ENCODE assay signal across 16 mouse cellular contexts in genomic region chr12:73445562-73445961, GRCm38 (mm10).
DNase-seq lines count a peak whose midpoint lies in the region; ATAC-seq and TF ChIP-seq lines count a peak whose summit lies in the region.
"Had no signal": no experiment of that assay in that cellular context is flagged by ENCODE, and none has a peak within 500 bp of the region (broad histone marks: within the 10 kb centered on the region; RNA-seq: fewer than 3 reads in every experiment).

No protein-coding gene starts in this region.

- ATAC-seq in Patski: peak; percentile 61
- 0 out of 2 replicates have a peak, but pooled peaks have one; percentile 23 for ATAC-seq in kidney, embryonic 15.5 days (replicated peaks; ENCODE audit: low FRiP score)
- no peak for ATAC-seq in limb, embryonic 13.5 days (ENCODE audit: low FRiP score, low read depth)
- ATAC-seq in forebrain, embryonic 16.5 days: no peak
- ATAC-seq: forebrain, embryonic 14.5 days had no signal

- no peaks in the 10 kb centered on the region for H3K27me3 ChIP-seq in C2C12 (ENCODE audit: control insufficient read depth, insufficient read depth, insufficient read length)
- no peaks in the 10 kb centered on the region for H3K27me3 ChIP-seq in Patski
- H3K27me3 ChIP-seq in kidney, embryonic 15.5 days: 0 out of 2 replicates have a peak, but pooled peaks cover under 1% of the 10 kb centered on the region
- H3K27me3 ChIP-seq in limb, embryonic 13.5 days: no peaks in the 10 kb centered on the region
- no peaks in the 10 kb centered on the region for H3K27me3 ChIP-seq in forebrain, embryonic 16.5 days (replicated peaks; ENCODE audit: control insufficient read depth, insufficient read depth, low read length)

- DNase-seq in Patski (ENCODE audit: low read depth, low spot score): peak; percentile 64
- no peak for DNase-seq in spleen, postnatal 4 days (ENCODE audit: low spot score in 2 of 2)
- no peak for DNase-seq in layer of hippocampus, postnatal 14 days (ENCODE audit: low spot score in 2 of 2)
- DNase-seq: adrenal gland, postnatal 25 days; cerebellum, postnatal 10 days; gastrocnemius, postnatal 14 days; heart, postnatal 36 days; lung, adult 2 months; right cerebral cortex, postnatal 25 days had no signal

- 58% methylated on average over 10 of the region's 10 CpGs for WGBS in kidney, embryonic 15.5 days
- 38% methylated on average over 10 of the region's 10 CpGs for WGBS in limb, embryonic 13.5 days
- WGBS in forebrain, embryonic 16.5 days: 67% methylated on average over 10 of the region's 10 CpGs

- H3K9ac ChIP-seq in kidney, embryonic 15.5 days: no peak overlapping the region
- no peak overlapping the region for H3K9ac ChIP-seq in limb, embryonic 13.5 days
- H3K9ac ChIP-seq in forebrain, embryonic 16.5 days (replicated peaks; ENCODE audit: low read depth, low read length): no peak overlapping the region

- POLR2A ChIA-PET in Patski (lab: Charles Lee): interaction anchor here (0.6 to 1.5 kb wide), 3 partner anchors 30 to 91 kb away, joined by 3 to 6 read pairs (median 5); no protein-coding TSS in a partner anchor

- H3K9me3 ChIP-seq in kidney, embryonic 15.5 days (replicated peaks): no peaks in the 10 kb centered on the region; the same call in 1 of the 2 replicates
- 0 out of 2 replicates have a peak, but pooled peaks cover 5% of the 10 kb centered on the region for H3K9me3 ChIP-seq in limb, embryonic 13.5 days
- no peaks in the 10 kb centered on the region for H3K9me3 ChIP-seq in forebrain, embryonic 16.5 days (ENCODE audit: control insufficient read depth, low read length)
- H3K9me3 ChIP-seq: heart, embryonic 10.5 days; midbrain, embryonic 10.5 days had no signal

- H3K4me3 ChIP-seq in C2C12 (ENCODE audit: insufficient read depth, poor library complexity, severe bottlenecking): no peak overlapping the region
- no peak overlapping the region for H3K4me3 ChIP-seq in kidney, embryonic 15.5 days (replicated peaks)
- H3K4me3 ChIP-seq in limb, embryonic 13.5 days: no peak overlapping the region
- no peak overlapping the region for H3K4me3 ChIP-seq in forebrain, embryonic 16.5 days (replicated peaks; ENCODE audit: low read length)
- H3K4me3 ChIP-seq: heart, embryonic 10.5 days; midbrain, embryonic 10.5 days had no signal

- H3K4me1 ChIP-seq in kidney, embryonic 15.5 days: peaks cover 24% of the 10 kb centered on the region
- peaks cover 50% of the 10 kb centered on the region for H3K4me1 ChIP-seq in limb, embryonic 13.5 days
- no peaks in the 10 kb centered on the region; the same call in 1 of the 2 replicates for H3K4me1 ChIP-seq in forebrain, embryonic 16.5 days (replicated peaks; ENCODE audit: control insufficient read depth, insufficient read depth, low read length)
- H3K4me1 ChIP-seq: midbrain, embryonic 10.5 days had no signal

- peak overlapping the region; percentile 81 for H3K27ac ChIP-seq in kidney, embryonic 15.5 days
- H3K27ac ChIP-seq in limb, embryonic 13.5 days: peak overlapping the region; percentile 69; the same call in 1 of the 2 replicates
- H3K27ac ChIP-seq in forebrain, embryonic 16.5 days (ENCODE audit: low read length): no peak overlapping the region
- H3K27ac ChIP-seq: midbrain, embryonic 10.5 days had no signal

- TF ChIP-seq CTCF in C2C12 (IDR thresholded peaks at IDR 0.05; ENCODE audit: control insufficient read depth, insufficient read depth, insufficient read length) (no peak), Patski (IDR thresholded peaks at IDR 0.05) (no peak)

- in situ Hi-C loops in Patski (cut with MboI; ENCODE audit: low pct_unique_long_range_greater_than_20kb): no loop called here

- no peaks in the 10 kb centered on the region for H3K79me3 ChIP-seq in C2C12 (ENCODE audit: low read depth)

- CTCF ChIA-PET in Patski (lab: Charles Lee): interaction anchor here (0.6 to 1.5 kb wide), 3 partner anchors 29 to 314 kb away, joined by 3 to 8 read pairs (median 4); no protein-coding TSS in a partner anchor

- no peak overlapping the region for H3ac ChIP-seq in C2C12 (ENCODE audit: control insufficient read depth, insufficient read length, low read depth)

- no peaks in the 10 kb centered on the region for H3K79me2 ChIP-seq in C2C12 (ENCODE audit: control insufficient read depth, insufficient read depth)

- H3K36me3 ChIP-seq in C2C12 (ENCODE audit: control insufficient read depth, insufficient read depth): no peaks in the 10 kb centered on the region
- no peaks in the 10 kb centered on the region for H3K36me3 ChIP-seq in kidney, embryonic 15.5 days
- no peaks in the 10 kb centered on the region for H3K36me3 ChIP-seq in limb, embryonic 13.5 days
- no peaks in the 10 kb centered on the region for H3K36me3 ChIP-seq in forebrain, embryonic 16.5 days (ENCODE audit: control insufficient read depth, insufficient read depth)
- H3K36me3 ChIP-seq: heart, embryonic 10.5 days; midbrain, embryonic 10.5 days had no signal

- peak overlapping the region; percentile 17; the same call in 1 of the 2 replicates for H3K4me2 ChIP-seq in kidney, embryonic 15.5 days
- peak overlapping the region; percentile 44 for H3K4me2 ChIP-seq in limb, embryonic 13.5 days (replicated peaks)
- no peak overlapping the region for H3K4me2 ChIP-seq in forebrain, embryonic 16.5 days (ENCODE audit: low read length)

TF ChIP-seq in C2C12, 6 proteins besides CTCF, POLR2A, EP300 and RAD21:
- TF ChIP-seq MYOG (IDR thresholded peaks at IDR 0.05; ENCODE audit: control insufficient read depth, extremely low read depth, insufficient read length) (no peak), CEBPB (IDR thresholded peaks at IDR 0.05; ENCODE audit: low read depth) (peak; percentile 74)

Comparison
In these comparisons a context has a peak if more than half of its experiments do, and no peak if none do; other contexts are left out.
1. ATAC-seq: peak in Patski (single experiment) and kidney, embryonic 15.5 days (single experiment); none in limb, embryonic 13.5 days (single experiment) and forebrain, embryonic 16.5 days (single experiment).